Mouse (Mus musculus): Measurements from ENCODE around the gene Ptpn11.
A peak's percentile ranks its signal among the peaks of the same experiment; 100 is the strongest.
"Not testable (repeated sequence)": the region's sequence is repeated elsewhere in the genome, so short reads cannot be mapped to it uniquely, and the experiment has no call there.

Gene Ptpn11

GRCm38 (mm10) chr5:121190836-121191583 lies at the start of gene Ptpn11:
TSS of gene Ptpn11 (minus strand) at chr5:121191397.
- DNase-seq (ENCODE audit: low read depth, low spot score), result peak; percentile 89

DNA sequence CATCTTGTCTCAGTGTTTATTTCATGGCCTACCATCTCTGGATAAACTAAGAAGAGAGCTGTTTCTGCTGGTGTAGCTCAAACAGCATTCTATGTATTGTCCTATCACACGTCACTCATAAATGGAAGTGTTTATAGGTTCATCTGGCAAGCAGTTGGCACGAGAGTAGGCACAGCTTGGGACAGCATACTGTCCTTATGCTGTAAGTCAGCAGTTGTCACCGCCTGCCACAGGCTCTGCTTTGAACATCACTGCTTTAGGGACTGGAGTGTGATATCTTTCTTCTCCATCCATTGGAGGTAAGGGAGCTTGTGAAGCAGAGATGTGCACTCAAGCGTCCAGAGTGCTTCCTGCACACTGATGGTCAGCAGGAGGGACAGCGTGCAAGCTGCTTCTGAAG lies 48.6 kb upstream of the Ptpn11 start:
- DNase-seq (ENCODE audit: low read depth, low spot score), result no peak

DNA sequence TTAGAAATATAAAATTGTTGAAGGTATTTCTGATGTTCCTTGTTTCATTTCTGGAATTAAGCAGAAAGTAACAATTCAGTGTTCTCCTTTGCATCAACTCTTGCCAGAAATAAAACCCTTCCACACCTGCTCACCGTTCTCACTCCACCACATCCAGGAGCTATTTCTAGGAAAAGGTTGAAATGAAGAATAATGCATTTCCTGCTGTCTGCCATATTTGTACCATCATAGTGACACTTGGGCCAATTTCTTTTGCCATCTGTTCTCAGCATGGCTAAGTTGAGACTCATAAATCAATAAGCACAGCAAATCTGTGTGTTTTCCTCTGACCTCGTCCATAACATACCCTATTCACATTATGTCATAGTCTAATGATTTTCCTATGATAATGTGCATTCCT lies 47.0 kb upstream of the Ptpn11 start:
- no peak for DNase-seq (ENCODE audit: low read depth, low spot score)

- no peak for DNase-seq (ENCODE audit: low read depth, low spot score)
Observed at GRCm38 (mm10) chr5:121236171-121236570, 45.0 kb upstream of the Ptpn11 start.

DNA sequence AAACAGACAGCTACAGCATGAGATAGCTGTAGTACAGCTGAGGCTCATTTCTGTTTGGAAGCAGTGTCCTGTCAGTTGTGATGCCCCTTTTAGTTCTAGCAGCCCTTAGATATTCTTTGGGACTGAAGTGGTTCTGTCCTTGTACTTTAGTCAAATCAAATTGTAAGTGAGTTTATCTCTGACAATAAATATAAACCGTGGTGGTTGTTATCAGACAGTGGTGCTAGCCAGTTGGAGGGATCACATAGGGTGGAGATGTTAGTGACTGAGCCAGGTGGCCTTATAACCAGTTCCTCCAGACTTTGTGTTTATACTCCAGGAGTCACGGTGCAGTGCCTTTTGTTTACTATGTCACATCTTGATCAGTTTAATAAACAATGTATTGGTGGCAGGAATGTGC lies 42.5 kb upstream of the Ptpn11 start:
- no peak for DNase-seq (ENCODE audit: low read depth, low spot score)

GRCm38 (mm10) chr5:121232789-121233188 lies 41.6 kb upstream of the Ptpn11 start:
- DNase-seq (ENCODE audit: low read depth, low spot score), result no peak

DNA sequence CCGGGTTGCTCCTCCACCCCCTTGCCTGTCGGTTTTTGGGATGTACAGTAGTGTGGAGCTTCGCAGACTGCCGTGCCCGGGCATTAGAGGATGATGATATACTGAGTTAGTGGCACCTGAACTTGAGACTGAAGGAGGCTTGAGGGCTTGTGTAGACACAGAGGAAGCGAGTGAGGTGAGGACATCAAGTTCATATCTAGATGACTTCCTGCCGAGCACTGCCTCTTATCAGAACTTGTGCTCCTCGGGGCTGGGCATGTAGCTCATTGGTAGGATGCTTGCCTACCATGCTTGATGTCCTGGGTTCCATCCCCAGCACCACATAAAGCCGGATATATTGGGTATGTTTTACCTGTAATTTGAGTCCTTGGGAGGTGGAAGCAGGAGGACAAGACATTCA lies 39.6 kb upstream of the Ptpn11 start:
- no peak for DNase-seq (ENCODE audit: low read depth, low spot score)

DNA sequence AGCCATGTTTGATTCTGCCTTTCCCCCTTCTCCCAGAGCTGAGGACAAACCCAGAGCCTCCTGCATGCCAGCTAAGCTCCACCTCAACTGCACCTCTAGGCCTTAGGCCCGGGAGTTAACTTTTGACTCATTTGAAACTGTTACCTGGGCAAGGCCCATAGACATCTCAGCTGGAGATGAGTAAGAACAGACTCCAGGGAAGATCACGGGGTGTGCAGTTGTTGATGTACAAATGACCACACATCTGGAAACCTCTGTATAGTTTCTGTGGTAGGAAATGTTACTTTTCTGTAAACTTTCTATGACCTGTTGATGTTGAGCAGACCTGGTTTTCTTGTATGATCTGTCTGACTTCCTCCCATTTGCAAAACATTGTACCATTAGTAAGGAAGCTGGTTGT lies 38.0 kb upstream of the Ptpn11 start:
- DNase-seq (ENCODE audit: low read depth, low spot score), result no peak

- not testable (repeated sequence) for DNase-seq (ENCODE audit: low read depth, low spot score)
Observed at GRCm38 (mm10) chr5:121227330-121227729, 36.1 kb upstream of the Ptpn11 start.

DNA sequence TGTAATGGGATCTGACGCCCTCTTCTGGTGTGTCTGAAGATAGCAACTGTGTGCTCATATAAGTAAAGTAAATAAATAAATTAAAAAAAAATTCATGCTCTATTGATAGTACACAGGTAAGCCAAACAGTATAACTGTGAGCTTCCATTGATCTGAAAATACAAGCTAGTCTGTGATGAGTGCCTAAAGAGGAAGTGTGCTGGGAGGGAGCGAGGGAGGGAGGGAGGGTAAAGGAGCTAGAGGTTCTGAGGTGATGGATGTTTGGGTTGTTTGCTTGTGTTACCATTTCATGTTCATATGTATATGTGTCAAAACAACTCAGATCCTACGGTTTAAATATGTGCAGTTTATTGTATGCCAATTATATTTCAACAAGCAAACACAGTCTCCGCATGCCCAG lies 35.6 kb upstream of the Ptpn11 start:
- DNase-seq (ENCODE audit: low read depth, low spot score), result no peak

- DNase-seq (ENCODE audit: low read depth, low spot score), result no peak
Observed at GRCm38 (mm10) chr5:121226406-121226805, 35.2 kb upstream of the Ptpn11 start.

DNA sequence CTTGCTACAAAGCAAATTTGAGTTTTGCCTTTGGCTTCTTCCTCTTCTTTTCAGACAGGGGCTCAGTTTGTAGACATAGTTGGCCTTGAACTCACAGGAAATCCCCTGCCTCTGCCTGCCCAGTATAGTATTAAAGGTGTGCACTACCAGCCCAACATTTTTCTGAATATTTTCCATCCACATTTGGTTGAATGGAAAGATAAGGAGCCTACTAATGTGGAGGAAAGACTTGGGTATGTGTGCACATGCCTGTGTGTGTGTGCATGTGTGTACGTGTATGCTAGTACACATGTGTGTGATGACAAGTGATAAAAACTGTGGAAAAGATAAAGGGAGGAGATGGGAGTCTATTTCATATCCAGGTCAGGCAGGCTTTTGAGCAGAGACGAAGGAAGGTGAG lies 34.7 kb upstream of the Ptpn11 start:
- no peak for DNase-seq (ENCODE audit: low read depth, low spot score)

DNA sequence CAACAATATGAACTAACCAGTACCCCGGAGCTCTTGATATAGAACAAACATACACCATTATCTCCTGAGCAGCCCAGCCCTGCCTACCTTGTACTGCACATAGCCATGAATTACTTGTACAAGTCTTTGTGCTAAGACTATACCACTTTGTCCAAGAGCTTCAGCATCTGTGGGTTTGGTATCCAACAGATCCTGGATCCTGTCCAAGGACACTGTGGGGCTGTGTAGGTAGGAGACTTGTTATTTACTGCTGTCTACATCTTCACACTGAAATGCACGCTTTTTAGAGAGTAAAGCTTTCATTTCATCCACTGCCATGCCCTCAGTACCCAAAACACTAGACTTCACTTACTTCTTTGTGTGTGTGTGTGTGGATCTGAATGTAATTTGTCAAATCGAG lies 33.7 kb upstream of the Ptpn11 start:
- no peak for DNase-seq (ENCODE audit: low read depth, low spot score)

DNA sequence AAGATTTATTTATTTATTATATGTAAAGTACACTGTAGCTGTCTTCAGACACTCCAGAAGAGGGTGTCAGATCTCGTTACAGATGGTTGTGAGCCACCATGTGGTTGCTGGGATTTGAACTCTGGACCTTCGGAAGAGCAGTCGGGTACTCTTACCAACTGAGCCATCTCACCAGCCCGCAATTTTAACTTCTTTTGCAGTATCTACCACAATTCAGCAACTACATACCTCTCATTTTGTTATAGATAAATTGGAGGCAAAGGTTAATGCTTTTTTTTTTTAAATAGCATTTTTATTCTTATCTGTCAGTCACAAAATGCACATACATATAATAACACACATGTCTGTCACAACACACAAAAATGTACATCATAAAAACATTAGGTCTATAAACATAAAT lies 32.8 kb upstream of the Ptpn11 start:
- DNase-seq (ENCODE audit: low read depth, low spot score), result not testable (repeated sequence)

GRCm38 (mm10) chr5:121221328-121221850 lies 30.2 kb upstream of the Ptpn11 start:
- DNase-seq (ENCODE audit: low read depth, low spot score), result peak; percentile 23

DNA sequence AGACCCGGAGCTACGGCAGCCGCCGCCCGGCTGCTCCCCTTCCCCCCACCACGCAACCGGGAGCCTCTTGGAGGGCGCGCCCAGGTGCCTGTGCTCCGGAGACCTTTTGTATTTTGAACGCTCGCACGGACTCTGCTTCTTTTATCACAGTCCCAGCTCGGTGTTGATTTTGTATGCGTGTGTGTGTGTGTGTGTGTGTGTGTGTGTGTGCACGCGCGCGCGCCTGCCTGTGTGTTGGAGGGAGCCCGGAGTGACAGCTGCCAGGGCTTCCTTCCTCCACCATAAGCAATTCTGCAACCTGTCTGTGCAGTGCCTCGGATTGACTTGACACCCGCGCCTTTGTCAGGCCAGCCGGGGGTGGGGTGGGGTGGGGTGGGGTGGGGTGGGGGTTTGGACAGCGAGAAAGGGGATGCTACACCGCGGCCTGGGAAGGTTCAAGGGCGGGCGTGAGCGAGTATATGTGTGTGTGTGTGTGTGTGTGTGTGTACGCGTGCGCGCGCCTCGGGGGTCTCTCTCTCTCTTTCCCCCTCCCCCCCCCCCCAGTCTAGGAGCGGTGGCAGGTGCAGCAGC lies 29.6 kb upstream of the Ptpn11 start:
- peak; percentile 65 for DNase-seq (ENCODE audit: low read depth, low spot score)

- peak; percentile 97 for DNase-seq (ENCODE audit: low read depth, low spot score)
Observed at GRCm38 (mm10) chr5:121219980-121220731, 29.0 kb upstream of the Ptpn11 start, which contains the start of gene Hectd4. TSS of gene Hectd4 (plus strand) at chr5:121220219.

DNA sequence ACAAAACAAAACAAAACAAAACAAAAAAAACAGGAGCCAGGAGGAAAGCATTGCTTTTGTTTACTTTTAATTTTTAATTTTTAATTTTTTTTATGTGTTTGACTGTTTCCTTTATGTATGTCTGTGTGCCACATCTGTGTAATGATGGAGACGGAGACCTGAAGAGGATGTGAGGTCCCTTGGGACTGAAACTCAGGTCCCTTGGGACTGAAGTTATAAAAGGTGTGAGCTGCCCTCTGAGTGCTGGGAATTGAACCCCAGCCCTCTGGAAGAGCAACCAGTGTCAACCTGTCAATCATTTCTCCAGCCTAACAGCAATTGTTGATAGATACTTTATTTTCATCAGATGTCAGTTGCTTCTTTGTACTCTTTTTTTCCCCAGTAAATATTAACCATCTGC lies 28.0 kb upstream of the Ptpn11 start:
- no peak for DNase-seq (ENCODE audit: low read depth, low spot score)

DNA sequence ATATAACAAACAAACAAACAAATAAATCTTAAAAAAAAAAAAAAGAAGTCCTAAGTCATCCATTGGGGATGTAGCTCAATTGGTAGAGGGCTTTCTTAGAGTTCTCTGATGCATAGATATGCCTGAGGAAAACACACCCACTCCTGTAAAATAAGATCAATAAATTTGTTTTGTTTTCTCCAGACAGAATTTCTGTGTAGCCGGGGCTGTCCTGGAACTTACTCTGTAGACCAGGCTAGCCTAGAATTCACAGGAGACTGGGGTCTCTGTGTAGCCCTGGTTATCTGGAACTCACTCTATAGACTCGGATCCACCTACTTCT lies 26.1 kb upstream of the Ptpn11 start:
- DNase-seq (ENCODE audit: low read depth, low spot score), result no peak

DNA sequence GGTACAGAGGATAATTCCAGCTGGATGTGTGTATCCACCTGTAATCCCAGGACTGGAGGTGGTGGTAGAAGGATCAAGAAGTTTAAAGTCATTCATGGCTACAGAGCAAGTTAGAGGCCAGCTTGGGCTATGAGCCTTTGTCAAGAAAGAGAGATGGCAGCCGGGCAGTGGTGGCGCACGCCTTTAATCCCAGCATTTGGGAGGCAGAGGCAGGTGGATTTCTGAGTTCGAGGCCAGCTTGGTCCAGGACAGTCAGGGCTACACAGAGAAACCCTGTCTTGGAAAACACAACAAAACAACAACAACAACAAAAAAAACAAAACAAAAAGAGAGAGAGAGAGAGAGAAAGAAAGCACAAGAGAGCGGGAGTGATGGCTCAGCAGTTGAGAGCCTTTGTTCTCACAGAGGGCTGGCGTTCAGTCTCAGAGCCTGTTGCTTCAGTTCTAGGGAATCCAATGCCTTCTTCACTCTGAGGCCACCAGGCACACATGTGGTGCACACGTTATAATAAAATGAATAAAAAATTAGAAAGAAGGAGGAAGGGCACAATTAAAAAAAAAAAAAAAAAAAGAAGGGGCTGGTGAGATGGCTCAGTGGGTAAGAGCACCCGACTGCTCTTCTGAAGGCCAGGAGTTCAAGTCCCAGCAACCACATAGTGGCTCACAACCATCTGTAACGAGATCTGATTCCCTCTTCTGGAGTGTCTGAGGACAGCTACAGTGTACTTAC lies 25.6 kb upstream of the Ptpn11 start:
- not testable (repeated sequence) for DNase-seq (ENCODE audit: low read depth, low spot score)

- no peak for DNase-seq (ENCODE audit: low read depth, low spot score)
Observed at GRCm38 (mm10) chr5:121216126-121216446, 24.9 kb upstream of the Ptpn11 start.
